Mouse (Mus musculus) olfactory bulb, adult 2 months (tissue): ENCODE measurements around the gene Smarca2.

Experiments used
- CTCF ChIP-seq: fragments of 200-500 bp; IDR thresholded peaks from 2 replicates; pipeline ENCODE4 v1.5.1; 2012; ENCODE audit warnings: low read depth, mild to moderate bottlenecking, low read length, moderate library complexity; ENCODE audit not compliant: insufficient read depth
- POLR2A ChIP-seq: fragments of 200-500 bp; IDR thresholded peaks from 2 replicates; pipeline ENCODE4 v1.6.1; 2012; ENCODE audit warnings: mild to moderate bottlenecking, low read depth, low read length, moderate library complexity; ENCODE audit not compliant: insufficient read depth

GRCm38 (mm10) chr19:26794315-26794714 is 189.5 kb downstream of the Smarca2 start:
- TF ChIP-seq POLR2A (no peak), CTCF (no peak)
